Mouse (Mus musculus) lung, adult 2 months (tissue): ENCODE results near the gene Lck.

Source experiments
- CTCF ChIP-seq: fragments of 200-500 bp; IDR thresholded peaks from 2 replicates; pipeline ENCODE4 v1.5.1; 2011; ENCODE audit warnings: mild to moderate bottlenecking, low read length, control low read depth; ENCODE audit not compliant: insufficient read depth
- POLR2A ChIP-seq: fragments of 200-500 bp; IDR thresholded peaks from 2 replicates; pipeline ENCODE4 v1.6.1; 2011; ENCODE audit warnings: low read depth, mild to moderate bottlenecking, control low read depth, low read length, borderline replicate concordance; ENCODE audit errors: extremely low read depth

DNA sequence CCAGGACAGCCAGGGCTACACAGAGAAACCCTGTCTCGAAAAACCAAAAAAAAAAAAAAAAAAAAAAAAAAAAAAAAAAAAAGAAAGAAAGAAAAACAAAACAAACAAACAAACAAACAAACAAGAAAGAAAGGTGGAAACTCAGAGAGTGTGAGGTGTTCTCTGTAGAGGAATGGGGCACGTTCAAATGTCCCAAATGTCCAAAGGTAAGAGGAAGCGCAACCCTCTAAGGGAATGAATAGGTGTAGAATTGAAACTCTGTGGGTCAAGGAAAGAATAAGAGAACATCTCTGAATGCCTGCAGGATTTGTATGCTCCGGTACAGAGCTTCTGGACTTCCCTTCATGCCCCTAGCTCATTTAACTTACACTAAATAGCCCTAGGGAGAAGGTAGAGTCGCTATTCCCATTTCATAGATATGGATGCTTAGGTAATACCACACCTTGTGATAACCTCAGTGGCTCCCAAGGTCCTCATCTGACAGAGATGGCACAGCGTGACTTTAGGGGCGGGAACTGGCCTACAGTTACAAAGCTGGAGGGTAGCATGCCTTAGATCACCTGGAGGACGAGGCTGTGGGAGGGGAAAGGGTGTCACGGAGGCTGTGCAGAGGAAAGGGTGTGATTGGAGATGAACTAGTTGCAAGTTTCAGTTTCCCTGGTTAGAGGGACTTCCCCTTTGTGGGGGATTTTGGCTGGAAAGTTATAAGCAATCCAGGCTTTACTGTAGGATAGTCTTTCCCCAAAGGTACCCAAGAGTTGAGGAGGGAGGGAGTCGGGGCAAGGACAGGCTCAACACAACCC, 65.8 kb downstream of the Lck start:
- TF ChIP-seq CTCF (no peak), POLR2A (no peak)
